Mouse (Mus musculus): ENCODE measurements around the gene Tbx15.
"Not testable (repeated sequence)": the region's sequence is repeated elsewhere in the genome, so short reads cannot be mapped to it uniquely, and the experiment has no call there.

Gene Tbx15

DNA sequence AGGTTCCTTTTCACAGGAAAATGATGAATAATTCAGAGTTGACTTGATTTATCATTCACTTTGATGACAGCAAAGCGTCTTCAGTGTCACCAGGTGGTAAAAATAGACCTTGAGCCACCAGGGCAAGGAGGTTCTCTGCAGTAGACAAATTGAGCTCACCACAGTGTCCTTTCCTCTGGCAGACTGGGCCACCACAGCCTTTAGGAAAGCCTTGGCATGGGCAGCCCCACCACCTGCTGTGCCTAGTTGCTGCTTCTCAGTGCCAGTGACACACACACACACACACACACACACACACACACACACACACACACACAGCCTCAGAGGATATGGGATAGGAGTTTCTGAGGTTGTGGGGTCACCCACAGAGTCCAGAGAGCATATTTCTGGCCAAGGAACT is 54.0 kb downstream of the Tbx15 start:
- POLR2A ChIA-PET, CTCF ChIA-PET: not testable (repeated sequence)

DNA sequence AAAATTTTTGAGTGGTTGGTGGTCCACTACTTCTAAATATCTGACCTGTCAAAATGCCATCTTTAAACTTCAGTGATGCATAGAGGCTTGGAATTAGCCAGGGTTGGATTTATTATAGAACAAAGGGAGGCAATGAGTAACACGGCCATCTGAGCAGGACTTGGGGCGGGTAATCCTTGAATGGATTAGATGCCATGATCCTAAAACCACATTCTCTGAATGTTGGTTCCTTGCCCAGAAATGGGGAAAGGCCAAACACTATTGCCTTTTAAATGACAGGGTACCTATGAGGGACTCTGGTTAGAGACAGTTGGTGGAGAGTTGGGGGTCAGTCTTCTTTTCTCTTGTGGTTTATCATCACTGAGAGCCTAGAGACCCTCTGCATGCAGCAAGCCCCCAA is 55.1 kb downstream of the Tbx15 start:
- POLR2A ChIA-PET = no interaction called here
- CTCF ChIA-PET = no interaction called here

DNA sequence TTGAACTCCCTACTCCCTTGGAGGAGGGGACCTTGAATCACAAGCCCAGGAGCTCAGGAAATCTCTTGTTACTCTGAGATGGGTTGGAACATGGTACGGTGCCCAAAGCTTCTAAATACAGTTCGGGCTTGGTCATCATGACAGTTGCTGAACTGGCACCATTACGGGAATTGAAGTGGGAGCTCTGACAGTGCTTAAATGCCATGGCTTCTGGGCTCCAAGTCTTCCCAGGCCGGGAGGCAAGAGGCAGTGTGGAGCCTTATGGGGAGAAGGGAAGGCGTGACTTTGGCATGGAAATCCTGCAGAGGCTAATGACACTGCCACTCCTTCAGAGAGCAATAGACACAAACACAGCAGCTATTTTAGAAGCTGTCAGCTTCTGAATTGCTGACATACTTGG is 56.0 kb downstream of the Tbx15 start:
- CTCF ChIA-PET = no interaction called here
- POLR2A ChIA-PET = no interaction called here

DNA sequence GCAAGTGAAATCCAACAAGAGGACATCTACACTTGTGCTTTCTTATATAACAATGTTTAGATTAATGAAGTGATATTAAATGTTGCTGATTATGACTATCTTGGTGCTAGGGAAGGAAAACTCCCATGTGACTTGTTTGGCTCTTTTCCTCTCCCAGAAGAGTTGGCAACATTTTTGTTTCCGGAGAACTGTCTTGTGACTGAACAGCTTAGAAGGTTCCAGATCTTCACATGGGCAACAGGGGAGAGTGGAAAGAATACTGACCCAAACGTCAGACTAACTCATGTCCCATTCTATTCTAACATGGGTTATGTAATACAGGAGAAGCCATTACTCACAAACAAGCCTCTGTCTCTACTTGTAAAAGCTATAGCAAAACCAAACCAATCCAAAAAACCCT is 60.7 kb downstream of the Tbx15 start:
- POLR2A ChIA-PET = no interaction called here
- CTCF ChIA-PET = interaction anchor here in 1 of 4 experiments (0.5 kb wide), 2 partner anchors 190 to 274 kb away, joined by 4 to 5 read pairs; no protein-coding TSS in a partner anchor

DNA sequence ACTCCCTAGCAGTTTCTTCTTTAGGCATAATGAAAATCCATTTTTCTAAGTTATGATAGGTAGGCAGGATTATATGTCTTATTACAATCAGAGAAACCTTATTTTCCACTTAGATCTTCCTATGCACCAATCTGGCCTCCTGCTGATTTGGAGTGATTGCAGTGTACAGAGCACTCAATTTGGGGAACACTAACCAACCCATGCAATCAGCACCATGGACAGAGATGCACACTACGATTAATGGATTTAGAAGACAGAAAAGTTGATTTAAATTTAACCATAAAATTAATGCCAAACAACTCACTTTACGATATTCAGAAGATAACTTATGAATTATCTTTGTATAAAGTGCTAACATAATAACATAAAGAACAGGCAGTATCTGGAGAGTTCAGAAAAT is 70.7 kb downstream of the Tbx15 start:
- ChIA-PET CTCF (no interaction called here), POLR2A (no interaction called here)

DNA sequence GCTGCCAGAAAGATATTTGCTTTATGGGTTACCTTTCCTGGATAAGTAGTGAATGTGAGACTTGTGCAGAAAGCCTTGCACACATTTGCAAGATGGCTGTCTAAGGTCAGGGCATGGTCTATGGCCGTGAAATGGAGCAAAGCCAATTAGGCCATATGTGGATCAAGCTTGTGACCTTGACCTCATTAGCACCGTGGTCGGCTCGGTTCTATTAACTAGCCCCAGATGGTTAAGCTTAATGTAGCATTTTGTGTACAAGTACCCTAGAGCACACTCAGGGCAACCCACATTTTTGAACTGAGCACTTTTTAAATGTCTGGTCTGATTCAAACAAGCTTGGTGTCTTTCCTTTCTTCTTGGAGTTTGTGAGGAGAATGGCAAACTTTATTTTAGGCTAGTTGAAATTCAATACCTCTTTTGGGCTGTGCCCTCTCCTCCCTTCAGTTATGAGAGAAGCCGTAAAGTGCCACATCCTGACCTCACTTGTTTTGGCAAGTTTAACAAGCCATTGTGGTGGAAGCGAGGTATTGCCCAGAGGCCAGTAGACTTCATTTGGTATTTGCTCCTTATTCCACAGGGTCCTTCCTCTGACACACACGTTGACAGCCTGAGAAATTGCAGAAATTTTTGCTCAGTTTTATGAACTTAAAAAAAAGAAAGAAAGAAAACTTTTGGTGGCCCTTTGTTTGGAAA is 71.9 kb downstream of the Tbx15 start:
- CTCF ChIA-PET = no interaction called here
- POLR2A ChIA-PET = no interaction called here

DNA sequence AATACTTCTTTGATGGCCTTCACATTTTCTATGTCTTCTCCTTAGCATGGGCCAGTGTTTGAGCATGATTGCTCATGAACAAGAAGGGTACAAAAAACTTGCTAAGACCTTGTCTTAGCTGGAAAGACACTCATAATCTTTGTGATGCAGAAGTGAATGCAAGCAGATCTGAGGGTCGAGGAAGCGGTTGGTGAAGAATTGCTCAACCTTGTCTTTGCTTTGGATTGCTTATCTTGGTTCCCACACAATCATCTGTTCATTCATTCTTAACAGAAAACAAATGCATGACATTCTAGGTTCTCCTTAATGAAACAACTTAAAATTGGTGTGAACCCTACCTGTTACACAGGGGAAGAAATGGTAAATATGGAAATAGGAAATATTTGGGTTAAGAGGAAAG is 82.2 kb downstream of the Tbx15 start:
- ChIA-PET POLR2A (no interaction called here), CTCF (no interaction called here)

DNA sequence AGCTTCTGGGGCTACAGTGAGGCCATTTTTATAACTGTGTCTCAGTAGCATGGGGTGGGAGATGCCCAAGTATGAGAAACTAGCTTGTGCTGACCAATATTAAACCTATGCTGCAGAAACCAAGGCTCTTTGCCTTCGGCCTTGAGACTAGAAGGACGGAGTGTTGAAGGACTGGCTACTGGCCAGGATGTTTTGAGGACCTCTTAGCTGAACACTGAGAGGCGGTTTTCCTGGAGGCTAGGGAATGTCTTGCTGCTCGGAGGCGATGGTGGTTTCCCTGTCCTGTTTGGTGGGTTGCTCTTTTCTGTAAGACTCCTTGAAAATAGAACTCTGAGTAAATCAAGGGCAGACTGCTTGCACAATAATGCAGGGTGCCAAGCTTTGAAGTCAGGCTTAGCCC is 89.1 kb downstream of the Tbx15 start:
- ChIA-PET CTCF (no interaction called here), POLR2A (no interaction called here)

DNA sequence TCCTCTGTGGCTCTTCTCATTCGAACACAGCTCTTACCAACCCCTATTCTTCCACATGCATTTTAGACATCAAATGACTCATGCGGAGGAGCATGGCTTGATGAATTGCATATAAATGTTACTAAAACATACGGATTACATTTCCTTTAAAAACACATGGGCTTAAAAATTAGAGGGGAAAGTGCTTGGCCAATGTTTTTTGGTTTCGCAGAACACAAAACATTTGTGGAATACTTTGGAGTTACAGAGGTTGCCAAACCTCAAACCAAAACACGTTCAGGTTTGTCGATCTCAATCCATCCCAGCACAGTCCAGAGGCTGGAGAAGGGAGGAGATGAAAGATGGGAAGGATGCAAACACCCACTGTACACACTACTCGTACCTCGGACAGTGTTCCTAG is 90.9 kb downstream of the Tbx15 start:
- ChIA-PET POLR2A (no interaction called here), CTCF (no interaction called here)

DNA sequence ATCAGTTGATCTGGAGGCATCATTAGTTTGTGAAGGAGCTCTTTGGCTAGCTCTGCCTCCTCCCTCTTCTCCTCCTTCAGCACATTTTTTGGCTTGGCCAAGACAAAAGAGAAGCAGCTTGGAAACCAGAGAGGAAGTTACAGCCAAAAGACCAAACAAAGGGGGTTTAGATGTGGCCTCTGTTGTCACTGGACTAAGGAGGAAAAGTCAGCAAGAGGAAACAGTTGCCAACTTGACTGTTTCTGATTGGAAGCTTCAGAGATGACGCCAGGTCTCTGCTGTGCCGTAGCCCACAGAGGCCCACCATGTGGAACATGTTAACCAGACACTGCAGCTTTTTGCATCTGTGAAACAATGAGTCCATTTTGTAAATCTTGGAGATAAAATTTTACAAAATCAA is 96.7 kb downstream of the Tbx15 start:
- CTCF ChIA-PET = no interaction called here
- POLR2A ChIA-PET = no interaction called here

DNA sequence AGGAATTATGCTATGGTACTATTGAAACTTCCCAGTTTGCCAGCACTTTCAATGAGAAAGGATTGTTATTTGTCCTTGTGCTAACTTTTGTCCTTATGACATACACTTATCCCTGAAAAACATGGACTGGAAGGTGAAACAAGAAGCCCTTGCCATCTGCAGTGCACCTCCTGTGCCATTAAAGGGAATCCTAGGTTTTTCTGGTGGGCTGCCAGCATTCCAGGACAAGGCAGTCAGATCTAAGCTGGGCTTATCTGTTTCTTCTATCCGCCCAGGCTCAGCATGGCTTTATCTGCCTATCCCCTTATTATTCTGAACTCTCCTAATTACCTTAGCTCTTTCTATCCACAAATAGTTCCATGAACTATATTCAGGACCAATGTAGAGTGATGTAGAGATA is 98.6 kb downstream of the Tbx15 start:
- ChIA-PET CTCF (no interaction called here), POLR2A (no interaction called here)

DNA sequence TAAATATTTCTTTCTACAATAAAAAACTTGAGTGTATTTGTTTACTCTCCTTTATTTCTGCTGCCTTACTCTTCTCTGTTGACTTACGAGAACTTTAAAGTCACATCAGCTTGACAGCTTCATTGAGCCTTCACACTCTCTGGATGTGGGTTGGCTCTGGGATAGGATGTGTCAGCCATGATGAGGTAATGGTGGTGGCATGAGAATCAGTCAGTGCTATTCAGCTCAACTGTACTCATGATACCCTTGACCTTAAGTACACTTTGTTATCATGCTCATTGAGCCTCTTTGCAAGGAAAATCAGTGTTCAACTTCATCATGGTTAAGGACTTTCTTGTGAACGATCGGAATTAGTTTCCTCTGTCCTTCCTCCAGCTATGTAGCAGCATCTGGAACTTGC is 99.8 kb downstream of the Tbx15 start:
- ChIA-PET CTCF (no interaction called here), POLR2A (no interaction called here)

DNA sequence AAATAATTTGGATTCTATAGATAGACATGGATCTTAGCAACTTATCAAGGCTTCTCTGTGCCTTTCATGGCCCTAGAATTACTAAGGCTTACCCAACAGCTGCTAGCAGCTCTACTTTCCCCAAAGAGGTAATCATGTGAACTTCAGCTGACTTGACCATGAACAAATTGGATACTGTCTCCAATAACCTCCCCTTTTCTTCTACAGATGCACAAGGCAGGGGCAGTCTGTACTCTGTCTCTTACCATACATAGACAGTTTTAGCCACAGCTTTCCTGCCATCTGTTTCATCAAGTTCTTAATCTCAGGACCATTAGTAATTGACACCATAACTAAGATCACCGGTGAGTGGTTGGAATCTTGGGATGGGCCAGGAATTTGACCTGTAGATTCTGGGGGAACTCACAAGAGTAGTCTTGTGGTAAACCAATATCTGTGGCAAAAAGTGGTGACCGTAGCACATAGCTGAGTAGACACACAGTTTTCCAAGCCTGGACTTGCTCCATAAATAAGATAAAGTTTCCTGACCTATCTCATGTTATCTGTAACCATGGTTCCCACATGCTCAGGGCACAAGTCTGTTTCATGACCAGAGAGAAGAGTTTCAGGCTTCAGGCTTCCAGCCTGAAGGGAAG is 139.6 kb downstream of the Tbx15 start:
- ChIA-PET POLR2A (no interaction called here), CTCF (no interaction called here)

DNA sequence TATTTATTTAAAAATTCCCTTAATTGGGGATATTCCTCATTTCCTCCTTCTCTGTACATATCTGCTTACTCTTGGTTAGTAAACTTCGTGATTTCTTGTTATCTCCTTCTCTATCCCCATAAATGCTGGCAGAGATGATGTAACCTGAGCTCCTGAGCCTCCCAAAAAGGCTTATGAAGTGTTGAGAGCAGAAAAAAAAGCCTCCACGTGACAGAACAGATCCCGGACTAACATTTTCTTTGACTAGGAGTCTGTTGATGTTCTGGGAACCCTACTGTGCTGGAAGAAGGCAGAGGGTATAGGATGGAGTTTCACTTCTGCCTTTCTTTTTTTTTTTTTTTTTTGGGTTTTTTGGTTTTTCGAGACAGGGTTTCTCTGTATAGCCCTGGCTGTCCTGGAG is 146.9 kb downstream of the Tbx15 start:
- POLR2A ChIA-PET = no interaction called here
- CTCF ChIA-PET = no interaction called here
